Mouse (Mus musculus) CD4-positive, CD25-positive, alpha-beta regulatory T cell, adult 2 months (primary cell): Measurements from ENCODE around the gene Frmd4a.

ENCODE experiments used
- DNase-seq: peaks from one replicate; pipeline ENCODE4 v3.0.0-alpha.2; 2012; ENCODE audit warnings: low read depth, low spot score

The Frmd4a gene

GRCm38 (mm10) chr2:4439909-4440308 is 422.4 kb downstream of the Frmd4a start:
- no peak for DNase-seq

GRCm38 (mm10) chr2:4441840-4442239 is 424.3 kb downstream of the Frmd4a start:
- DNase-seq = no peak

- no peak for DNase-seq
Observed at GRCm38 (mm10) chr2:4444740-4445139, 427.2 kb downstream of the Frmd4a start.

- DNase-seq = no peak
Observed at GRCm38 (mm10) chr2:4445629-4446400, 428.3 kb downstream of the Frmd4a start.

GRCm38 (mm10) chr2:4449860-4450480 is 432.5 kb downstream of the Frmd4a start:
- no peak for DNase-seq

- DNase-seq = no peak
Observed at GRCm38 (mm10) chr2:4452590-4453400, 435.3 kb downstream of the Frmd4a start.

GRCm38 (mm10) chr2:4455097-4456025 is 437.8 kb downstream of the Frmd4a start:
- no peak for DNase-seq

GRCm38 (mm10) chr2:4460897-4461296 is 443.4 kb downstream of the Frmd4a start:
- DNase-seq = no peak

GRCm38 (mm10) chr2:4461514-4461913 is 444.0 kb downstream of the Frmd4a start:
- DNase-seq = no peak

- no peak for DNase-seq
Observed at GRCm38 (mm10) chr2:4462480-4462879, 445.0 kb downstream of the Frmd4a start.

GRCm38 (mm10) chr2:4466084-4466483 is 448.6 kb downstream of the Frmd4a start:
- DNase-seq = no peak

GRCm38 (mm10) chr2:4467314-4467713 is 449.8 kb downstream of the Frmd4a start:
- no peak for DNase-seq

GRCm38 (mm10) chr2:4472760-4473480 is 455.4 kb downstream of the Frmd4a start:
- no peak for DNase-seq

- no peak for DNase-seq
Observed at GRCm38 (mm10) chr2:4473866-4474538, 456.5 kb downstream of the Frmd4a start.

- no peak for DNase-seq
Observed at GRCm38 (mm10) chr2:4474539-4474937, 457.0 kb downstream of the Frmd4a start.

- no peak for DNase-seq
Observed at GRCm38 (mm10) chr2:4475991-4476390, 458.5 kb downstream of the Frmd4a start.

GRCm38 (mm10) chr2:4476608-4477007 is 459.1 kb downstream of the Frmd4a start:
- DNase-seq = no peak

- no peak for DNase-seq
Observed at GRCm38 (mm10) chr2:4477311-4477710, 459.8 kb downstream of the Frmd4a start.

GRCm38 (mm10) chr2:4480180-4480579 is 462.7 kb downstream of the Frmd4a start:
- no peak for DNase-seq

- DNase-seq = no peak
Observed at GRCm38 (mm10) chr2:4481154-4481553, 463.6 kb downstream of the Frmd4a start.
